Mouse (Mus musculus): ENCODE results near the gene Ccng2.

- TF ChIP-seq CTCF (IDR thresholded peaks at IDR 0.05; ENCODE audit: insufficient read depth, low read depth, low read length) (no peak), POLR2A (IDR thresholded peaks at IDR 0.05; ENCODE audit: insufficient read depth, low read depth, low read length) (no peak)
Measured at GRCm38 (mm10) chr5:93224549-93224948, 42.5 kb upstream of the Ccng2 start.

All from olfactory bulb, adult 2 months (tissue).